Mouse (Mus musculus): ENCODE measurements around the gene Slc16a12.
A peak's percentile ranks its signal among the peaks of the same experiment; 100 is the strongest.

Gene Slc16a12

DNA sequence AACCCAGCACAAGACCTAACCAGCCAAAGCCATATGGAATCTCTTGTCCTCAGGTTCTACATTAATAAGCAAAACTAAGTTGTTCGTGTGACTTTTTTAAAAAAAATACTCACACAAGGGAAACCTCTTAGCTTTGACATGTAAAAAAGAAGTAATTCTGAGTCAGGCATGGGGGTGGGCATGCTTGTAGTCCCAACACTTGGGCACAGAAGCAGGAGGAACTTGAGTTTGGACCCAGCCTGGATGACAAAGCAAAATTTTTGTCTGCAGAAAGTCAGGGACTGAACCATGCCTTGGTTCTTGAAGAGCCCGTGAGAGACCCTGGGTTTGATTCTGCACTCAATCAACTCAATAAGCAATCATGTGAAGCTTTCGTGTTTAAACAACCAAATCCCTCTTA is 17.6 kb downstream of the Slc16a12 start:
- no peak for DNase-seq (ENCODE audit: low spot score in 2 of 2)

DNA sequence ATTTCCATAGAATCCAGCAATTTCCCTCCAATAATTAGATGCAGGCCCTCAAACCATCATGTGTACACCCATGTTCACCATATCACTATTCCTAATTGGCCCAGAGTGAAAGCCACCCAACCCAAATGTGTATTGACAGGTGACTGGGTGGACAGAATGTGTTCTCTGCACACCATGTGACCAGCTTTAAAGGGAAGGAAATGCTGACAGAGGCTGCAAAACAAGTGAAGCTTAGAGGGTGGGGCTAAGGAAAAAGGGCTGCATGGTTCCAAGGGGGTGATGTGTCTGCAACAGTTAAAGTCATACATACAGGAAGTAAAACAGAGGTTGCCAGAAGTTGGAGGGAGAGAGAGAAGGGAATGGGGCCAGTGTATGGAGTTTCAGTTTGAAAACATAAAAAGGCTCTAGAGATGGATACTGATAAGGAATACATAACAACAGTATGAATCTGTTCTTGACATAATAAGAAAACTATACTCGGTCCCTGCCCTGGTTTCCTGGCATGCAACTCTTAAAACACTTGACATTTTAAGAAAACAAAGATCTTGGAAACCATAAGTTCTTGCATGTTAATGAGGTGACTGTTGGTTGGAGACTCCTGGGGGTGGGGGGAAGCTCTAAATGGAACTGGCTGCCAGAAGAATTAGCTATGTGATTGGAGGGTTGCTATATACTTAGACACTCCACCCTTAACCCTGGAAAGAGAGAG is 20.7 kb downstream of the Slc16a12 start:
- DNase-seq (ENCODE audit: low spot score in 2 of 2) = no peak

DNA sequence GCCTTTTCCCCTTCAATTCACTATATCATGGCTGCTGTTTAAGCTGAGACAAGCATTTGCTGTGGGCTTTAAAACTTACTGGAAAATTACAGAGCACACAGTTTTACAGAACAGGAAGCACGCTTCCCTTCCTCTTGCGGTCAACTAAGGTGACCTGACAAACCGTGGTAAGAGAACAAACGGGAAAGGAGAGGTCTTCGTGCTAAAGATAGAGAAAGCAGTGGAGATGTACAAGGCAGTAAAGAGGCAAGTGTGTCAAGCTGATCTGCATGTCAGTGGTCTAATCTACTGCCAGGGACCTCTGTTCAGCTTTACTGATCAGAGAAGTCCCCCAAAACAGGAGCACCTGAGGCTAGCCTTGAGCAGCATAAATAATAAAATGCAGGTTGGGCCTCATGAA is 21.7 kb downstream of the Slc16a12 start:
- DNase-seq (ENCODE audit: low spot score in 2 of 2) = peak in 1 of 2 experiments; percentile 15

DNA sequence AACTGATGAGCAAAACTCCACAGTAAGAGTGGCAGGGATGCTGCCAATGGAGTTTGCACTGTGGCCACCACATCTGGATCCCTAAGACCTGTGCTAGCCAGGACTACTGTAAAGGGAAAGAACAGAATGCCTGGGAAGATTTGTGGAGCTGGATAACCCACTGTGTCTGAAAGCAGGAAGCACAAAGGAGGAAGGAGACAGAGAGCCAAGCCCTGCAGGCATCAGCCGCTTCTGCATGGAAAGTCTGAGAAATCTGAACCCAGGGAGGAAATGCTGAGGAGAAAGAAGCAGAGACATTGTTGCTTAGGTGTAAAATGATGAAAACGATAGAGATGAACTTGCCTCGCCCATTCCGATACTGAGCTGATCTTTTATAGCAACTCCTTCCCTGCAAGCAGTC is 22.5 kb downstream of the Slc16a12 start:
- no peak for DNase-seq (ENCODE audit: low spot score in 2 of 2)

DNA sequence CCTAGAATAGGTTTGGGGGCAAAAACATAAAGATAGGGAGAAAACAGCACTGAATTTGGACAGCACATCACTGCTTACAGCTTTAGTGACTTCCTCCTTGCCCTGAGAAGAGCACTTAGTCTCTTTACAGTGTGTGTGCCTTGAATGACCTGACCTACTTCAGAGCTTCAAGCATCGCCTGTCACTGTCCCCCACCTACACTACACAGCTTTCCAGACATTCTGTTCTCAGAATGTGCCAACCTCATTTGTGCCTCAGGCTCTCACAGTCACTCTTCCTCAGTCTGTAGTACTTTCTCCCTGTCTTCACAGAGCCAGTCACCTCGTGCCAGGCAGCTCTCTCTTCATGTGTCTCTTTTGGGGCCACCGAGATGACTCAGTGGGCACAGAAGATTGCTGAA is 24.5 kb downstream of the Slc16a12 start:
- no peak for DNase-seq (ENCODE audit: low spot score in 2 of 2)

DNA sequence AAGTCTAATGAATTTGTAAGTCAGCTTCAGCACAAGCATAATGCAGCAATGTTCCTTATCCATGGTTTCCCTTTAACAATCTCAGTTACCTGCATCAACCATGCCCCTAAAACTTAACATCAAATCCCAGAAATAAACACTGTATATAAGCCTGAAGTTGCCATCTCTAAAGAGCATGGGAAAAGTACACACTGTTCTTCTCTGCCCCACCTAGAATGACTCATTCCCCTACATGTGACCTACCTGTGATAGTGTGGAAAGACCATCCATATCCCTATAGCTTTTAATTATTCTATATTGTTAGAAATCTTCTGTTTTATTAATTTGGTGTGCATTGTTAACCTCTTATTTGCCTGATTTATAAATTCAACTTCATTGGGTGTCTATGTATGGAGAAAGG is 27.0 kb downstream of the Slc16a12 start:
- no peak for DNase-seq (ENCODE audit: low spot score in 2 of 2)

DNA sequence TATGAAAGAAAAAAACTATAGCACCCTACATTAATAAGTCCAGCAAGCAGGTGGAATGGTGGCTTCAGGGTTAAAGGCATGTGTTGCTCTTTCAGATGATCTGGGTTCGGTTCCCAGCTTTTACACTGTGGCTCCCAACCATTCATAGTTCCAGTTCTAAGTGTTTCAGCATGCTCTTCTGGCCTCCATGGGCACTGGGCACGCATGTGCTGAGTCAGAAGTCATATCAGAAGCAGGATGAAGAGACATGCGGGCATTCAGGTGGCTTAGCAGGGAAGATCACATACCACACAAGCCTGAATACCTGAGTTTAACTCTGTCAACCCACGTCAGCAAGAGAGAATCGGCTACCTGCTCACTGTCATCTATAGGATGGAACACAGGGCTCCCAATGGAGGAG is 28.1 kb downstream of the Slc16a12 start:
- DNase-seq (ENCODE audit: low spot score in 2 of 2) = no peak

DNA sequence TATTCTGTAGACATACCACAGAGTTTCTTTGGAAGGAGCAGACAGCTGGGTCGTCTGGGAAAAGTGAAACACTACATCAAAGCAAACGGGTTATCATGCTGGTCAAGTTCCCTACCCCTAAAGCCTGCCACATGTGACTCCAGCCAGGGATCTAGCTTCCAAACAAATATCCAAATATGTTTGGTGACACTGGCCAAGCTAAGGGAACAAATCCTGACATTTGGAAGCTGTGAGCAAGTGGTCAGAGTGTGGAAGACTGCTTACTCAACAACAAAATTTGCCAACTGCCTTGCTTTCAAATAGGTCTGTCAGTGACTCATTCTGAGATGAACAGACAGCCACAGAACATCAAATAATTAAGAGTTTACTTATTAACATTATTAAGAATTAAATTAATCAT is 28.6 kb downstream of the Slc16a12 start:
- no peak for DNase-seq (ENCODE audit: low spot score in 2 of 2)

DNA sequence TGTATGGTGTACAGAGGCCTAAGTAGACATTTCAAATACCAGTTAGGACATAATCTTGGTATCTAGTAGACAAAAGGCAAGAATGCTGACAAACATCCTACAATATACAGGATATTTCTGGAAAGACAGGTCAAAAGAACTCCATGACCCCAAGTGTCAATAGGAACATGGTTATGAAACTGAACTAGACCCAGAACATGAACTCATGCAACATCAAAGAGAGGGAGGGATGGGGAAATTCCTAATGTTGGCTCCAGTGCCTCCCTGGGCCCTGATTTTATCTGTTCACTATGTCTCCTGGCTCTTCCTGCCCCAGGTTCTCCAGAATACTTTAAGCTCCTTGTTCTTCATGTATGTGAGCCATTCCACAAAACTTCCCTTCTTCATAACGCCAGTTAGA is 31.2 kb downstream of the Slc16a12 start:
- DNase-seq (ENCODE audit: low spot score in 2 of 2) = no peak

DNA sequence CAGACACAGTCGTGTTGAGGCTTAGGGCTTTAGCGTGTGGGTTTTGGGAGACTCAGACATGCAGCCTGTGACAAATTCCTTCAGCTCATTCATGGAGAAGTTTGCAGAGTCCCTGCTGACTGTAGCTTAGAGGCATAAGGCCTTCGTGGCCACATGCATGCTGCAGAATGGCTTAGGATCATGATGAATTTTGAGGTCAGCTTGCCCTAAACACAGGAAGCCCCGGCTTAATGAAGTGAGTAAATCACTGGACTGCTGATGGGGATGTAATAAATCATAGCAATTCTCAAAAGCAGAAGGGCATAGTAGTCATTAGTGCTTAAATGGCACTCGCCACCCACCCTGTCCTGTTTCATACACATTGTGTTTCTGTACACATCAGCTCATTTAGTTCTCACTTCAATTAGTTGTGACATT is 32.8 kb downstream of the Slc16a12 start:
- DNase-seq (ENCODE audit: low spot score in 2 of 2) = no peak

DNA sequence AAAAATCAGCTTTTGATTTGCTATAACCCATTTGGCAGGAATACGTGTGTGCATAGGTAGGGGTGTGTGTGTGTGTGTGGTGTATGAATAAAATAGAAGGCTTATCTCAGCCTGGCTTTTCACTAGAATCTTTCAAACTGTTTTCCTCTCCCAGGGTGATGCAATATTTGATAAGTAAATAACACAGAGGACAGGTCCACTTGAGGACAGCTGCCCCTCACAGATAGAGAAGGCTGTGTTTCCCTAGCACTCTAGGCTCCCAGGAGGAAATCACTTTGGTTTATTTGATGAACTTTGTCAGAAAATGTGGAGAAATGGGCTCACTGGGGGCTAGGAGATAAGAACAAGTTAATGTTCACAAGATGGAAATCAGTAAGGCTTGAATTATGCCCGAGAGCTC is 35.0 kb downstream of the Slc16a12 start:
- no peak for DNase-seq (ENCODE audit: low spot score in 2 of 2)

DNA sequence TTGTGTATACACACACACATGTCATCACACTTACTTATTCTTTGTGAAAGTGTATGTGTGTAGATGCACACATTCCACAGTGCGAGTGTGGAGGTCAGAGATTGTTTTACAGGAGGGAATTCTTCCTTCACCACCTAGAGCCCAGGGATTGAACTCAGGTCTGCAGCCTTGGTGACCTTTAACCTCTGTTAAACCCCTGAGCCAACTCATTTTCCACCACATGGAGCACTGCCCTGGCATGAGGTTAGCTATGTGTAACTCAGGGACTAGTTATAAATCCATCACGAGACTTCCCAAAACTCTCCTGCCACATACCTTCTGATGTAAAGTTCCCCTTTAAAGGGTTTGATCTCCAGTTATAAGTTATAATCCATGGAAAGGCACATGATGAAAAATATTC is 38.9 kb downstream of the Slc16a12 start:
- no peak for DNase-seq (ENCODE audit: low spot score in 2 of 2)

DNA sequence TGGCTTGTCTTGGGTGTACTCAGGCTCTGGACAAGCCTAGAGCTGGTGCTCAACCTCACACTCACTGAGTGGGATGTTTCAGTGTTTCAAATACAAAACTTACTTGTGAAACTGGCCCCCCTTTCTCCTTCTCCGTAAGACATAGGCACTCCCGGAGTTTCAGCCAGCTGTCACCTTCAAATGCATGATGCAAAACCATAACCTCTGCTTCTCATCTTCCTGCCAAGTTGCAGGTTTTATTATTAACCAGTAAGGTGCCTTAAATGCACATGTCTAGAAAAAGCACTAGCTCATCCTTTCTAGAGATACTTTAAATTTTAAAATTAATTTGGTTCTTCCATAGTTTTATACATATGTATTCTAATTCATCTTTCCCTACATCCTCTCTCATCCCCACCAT is 39.5 kb downstream of the Slc16a12 start:
- DNase-seq (ENCODE audit: low spot score in 2 of 2) = no peak

DNA sequence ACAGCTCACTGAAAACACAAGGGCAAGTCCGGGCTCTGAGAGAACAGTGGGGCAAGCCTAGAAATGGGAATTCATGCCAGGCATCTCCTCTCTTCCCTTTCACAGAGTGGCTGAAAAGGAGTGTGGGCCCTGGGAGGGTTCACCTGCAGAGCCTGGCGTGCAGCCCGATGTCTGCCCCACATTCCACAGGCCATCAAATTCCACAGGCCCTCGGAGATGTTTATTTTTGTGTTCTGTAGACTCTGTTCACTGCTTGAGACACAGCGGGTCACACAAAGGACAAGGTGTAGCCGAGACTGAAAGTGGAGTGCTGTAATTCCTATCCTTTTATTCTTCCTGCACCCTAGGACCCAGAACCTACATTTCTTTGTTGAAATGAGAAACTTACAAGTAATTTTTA is 40.8 kb downstream of the Slc16a12 start:
- DNase-seq (ENCODE audit: low spot score in 2 of 2) = no peak

DNA sequence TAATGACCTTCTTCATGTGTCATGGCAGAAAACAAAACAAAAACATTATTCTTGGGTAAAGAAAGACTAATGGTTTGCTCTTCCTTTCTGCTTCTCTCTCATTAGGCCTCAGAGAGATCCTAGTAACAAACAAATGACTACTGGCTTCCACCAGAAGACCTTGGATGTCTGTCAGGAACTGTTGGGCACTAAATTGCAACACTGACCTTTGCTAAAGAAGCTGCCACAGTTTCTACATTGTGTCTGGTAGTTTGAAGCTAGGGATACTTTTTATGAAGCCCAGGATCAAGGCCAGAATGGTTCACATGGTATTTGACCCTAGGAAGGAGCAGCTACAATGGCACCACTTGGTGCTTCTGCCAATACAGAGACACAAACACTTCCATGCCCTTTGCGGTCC is 41.9 kb downstream of the Slc16a12 start:
- no peak for DNase-seq (ENCODE audit: low spot score in 2 of 2)

DNA sequence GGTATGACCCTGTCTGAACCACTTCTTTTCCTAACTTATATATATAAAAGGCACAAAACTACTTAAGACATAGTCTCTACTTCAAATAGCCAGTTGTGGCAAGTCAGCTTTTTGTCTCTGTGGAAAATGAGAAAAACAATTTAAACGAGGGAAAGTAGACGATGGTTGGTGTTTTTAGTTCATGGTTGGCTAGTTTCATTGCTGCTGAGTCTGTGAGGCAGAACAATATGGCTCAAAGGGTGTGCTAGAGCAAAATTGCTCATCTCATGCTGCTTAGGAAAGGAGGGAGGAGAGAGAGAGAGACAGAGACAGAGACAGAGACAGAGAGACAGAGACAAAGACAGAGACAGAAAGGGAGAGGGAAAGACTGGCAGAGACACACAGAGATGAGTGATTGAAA is 47.8 kb downstream of the Slc16a12 start:
- DNase-seq (ENCODE audit: low spot score in 2 of 2) = no peak

DNA sequence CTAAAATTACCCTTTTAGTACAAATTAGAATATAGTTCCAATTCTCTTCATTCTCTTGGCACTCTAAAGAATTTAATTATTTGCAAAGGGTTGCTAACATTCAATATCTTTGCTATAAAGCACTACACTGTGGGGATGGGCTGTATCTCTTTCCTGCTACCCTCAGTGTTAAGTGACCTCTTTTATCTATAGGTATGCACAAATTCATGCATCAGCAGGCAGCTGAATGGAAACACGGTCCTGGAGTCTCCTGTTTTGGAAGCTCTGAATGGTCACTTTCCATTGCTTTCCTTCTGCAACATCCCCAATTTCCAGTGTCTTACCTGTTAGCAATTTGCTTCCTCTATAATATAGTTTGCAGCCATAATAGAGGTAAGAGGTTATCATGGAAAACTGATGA is 48.2 kb downstream of the Slc16a12 start:
- DNase-seq (ENCODE audit: low spot score in 2 of 2) = no peak

DNA sequence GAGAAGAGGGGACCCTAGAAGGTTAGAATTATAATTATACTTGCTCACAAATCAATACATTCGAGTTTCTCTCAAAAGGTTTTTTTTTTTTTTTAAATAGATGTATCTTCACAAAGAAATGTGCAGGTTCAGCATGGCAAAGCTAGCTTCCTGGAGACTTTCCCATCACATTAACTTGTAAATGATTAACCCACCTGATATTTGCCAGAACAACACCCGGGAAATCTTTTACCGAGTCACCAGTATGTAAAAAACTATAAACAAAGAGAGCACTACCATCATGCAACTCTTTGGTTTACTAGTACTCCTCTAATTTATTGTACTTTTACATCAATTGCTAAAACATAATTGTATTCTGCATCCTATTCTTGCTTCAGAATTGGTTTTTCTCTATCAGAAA is 48.7 kb downstream of the Slc16a12 start:
- DNase-seq (ENCODE audit: low spot score in 2 of 2) = no peak

DNA sequence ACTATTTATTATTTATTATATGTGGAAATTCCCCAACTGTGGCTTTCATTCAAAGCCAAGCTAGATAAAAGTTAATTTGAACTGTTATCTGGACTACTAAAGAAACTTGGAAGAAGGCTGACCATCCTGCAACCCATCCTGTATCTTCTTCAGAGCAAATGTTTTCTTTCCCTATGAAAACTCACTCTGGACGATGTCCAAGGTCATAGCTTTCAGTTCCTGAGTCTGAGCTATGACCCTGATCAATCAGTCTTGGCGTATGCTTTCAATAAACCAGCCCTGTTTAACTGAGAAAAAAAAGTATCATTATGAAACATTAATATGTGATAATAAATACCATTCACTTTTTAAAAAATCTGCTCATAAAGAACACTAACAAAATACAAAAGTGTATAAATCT is 49.6 kb downstream of the Slc16a12 start:
- no peak for DNase-seq (ENCODE audit: low spot score in 2 of 2)

DNA sequence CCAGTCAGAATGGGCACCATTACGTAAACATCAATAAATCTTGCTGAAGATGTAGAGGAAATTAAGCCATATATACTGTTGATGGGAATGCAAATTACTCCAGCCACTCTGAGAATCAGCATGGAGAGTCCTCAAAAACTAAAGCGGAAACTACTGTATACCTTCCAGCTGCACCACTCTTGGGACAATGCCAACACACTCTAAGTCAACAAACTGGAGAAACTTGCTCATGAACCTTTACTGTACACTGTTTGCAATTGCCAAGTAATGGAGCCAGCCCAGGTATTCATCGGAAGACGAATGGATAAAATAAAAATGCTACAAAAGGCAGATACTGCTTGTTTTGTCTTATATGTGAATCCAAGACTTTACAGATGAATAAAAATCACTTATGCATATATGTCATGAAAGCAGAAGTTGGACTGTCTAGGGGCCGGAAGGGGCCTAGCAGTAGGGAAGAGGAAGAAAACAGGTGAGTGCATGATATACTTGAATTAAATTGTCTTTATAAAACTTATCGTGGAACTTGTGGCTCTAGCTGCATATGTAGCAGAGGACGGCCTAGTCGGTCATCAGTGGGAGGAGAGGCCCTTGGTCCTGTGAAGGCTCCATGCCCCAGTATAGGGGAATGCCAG is 50.6 kb downstream of the Slc16a12 start:
- DNase-seq (ENCODE audit: low spot score in 2 of 2) = no peak

DNA sequence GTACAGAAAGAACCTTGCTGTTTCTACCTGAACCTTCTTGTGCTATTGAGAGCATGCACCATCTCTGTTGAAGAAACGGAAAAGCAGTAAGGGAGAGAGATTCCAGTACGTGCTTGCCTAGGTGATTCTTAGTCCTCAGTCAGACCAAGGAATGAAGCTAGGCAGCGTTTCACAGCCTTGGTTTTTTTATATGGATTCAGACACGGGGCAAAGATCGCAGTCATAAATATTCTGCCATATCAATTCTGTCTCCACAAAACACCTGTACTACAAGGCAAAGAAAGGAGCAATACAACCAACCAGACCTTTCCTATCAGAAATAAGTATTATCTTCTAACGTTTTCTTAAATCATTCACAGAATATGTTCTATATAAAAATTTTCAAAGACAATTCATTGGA is 55.7 kb downstream of the Slc16a12 start:
- no peak for DNase-seq (ENCODE audit: low spot score in 2 of 2)

DNA sequence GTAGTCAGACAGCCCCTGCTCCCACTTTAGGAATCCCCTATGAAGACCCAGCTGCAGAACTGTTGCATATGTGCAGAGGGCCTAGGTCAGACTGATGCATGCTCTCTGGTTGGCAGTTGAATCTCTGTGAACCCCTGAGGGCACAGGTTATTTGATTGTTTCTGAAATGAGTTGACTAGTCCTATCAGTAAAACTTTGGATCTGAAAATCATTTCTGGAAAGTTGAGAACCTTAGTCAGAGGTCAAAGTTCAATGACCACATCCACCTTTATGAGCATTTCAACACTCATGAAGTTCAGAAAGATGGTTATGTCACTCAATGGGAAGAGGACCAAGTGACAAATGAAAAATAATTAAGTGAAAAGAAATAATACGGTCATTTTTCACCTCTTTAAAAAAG is 61.6 kb downstream of the Slc16a12 start:
- no peak for DNase-seq (ENCODE audit: low spot score in 2 of 2)

DNA sequence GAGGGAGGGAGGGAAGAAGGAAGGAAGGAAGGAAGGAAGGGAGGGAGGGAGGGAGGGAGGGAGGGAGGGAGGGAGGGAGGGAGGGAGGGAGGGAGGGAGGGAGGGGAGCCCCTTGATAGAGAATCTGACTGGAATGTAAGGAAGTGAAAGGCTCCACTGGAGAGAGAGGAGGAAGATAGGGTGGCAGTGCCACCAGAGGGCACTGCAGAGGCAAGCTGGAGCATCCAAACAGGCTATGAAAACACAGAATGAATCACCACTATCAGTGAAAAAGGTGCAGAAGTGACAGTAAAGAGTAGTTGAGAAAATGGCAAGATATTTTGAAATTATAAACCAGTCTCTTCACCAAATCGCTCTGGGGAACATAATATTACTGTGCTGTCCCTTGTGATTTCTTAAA is 62.2 kb downstream of the Slc16a12 start:
- DNase-seq (ENCODE audit: low spot score in 2 of 2) = no peak

DNA sequence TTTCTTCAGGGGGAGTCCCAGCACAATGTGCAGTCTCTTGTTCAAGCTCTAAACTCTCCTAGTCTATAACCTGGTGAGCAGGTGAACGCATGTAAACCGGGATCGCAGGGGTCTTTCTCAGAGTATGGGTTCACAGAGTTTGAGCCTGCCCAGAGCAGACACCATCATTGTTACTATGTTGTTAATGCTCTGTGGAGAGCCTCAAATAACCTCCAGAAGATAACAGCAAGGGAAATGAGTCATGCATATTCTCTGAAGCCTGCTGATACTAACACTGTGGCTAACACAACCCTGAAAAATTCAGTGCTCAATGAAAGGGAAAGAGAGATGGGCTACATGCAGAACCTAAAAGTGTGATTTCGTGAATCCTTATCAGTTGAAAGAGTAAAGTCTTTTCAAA is 68.7 kb downstream of the Slc16a12 start:
- DNase-seq (ENCODE audit: low spot score in 2 of 2) = no peak
